Mouse (Mus musculus) C2C12 (cell line): Measurements from ENCODE around the gene Tcl1b2.

Experiments
- CTCF ChIP-seq: IDR thresholded peaks from one replicate; pipeline ENCODE4 v1.5.1; 2011; ENCODE audit not compliant: control insufficient read depth, insufficient read depth, insufficient read length
- MAX ChIP-seq: IDR thresholded peaks from one replicate; pipeline ENCODE4 v1.6.1; 2011; ENCODE audit warnings: mild to moderate bottlenecking, control low read depth
- MYOD1 ChIP-seq: IDR thresholded peaks from one replicate; pipeline ENCODE4 v1.6.1; 2011; ENCODE audit warnings: low read depth; ENCODE audit not compliant: control insufficient read depth, insufficient read length
- USF1 ChIP-seq: IDR thresholded peaks from one replicate; pipeline ENCODE4 v1.6.1; 2011; ENCODE audit warnings: low read depth, mild to moderate bottlenecking, control low read depth, moderate library complexity

GRCm38 (mm10) chr12:105099466-105100044, 46.3 kb upstream of the Tcl1b2 start:
- no peak for TF ChIP-seq CTCF
- no peak for TF ChIP-seq MYOD1
- TF ChIP-seq MAX = no peak
- no peak for TF ChIP-seq USF1
